Mouse (Mus musculus) E14TG2a.4 (cell line): ENCODE measurements at regions not wholly inside any gene's neighbourhood (a gene's known extent, or its start where the extent isn't known, plus 50 kb on each side); places are given as distances from the start of the nearest gene placed in this dataset.
"Not testable (repeated sequence)": the region's sequence is repeated elsewhere in the genome, so short reads cannot be mapped to it uniquely, and the experiment has no call there.

ENCODE experiments used
- H3K27me3 ChIP-seq: 2 replicates; pipeline ENCODE4 v1.6.1; 2014; ENCODE audit warnings: low read length, control low read depth; ENCODE audit not compliant: insufficient read depth
- H3K36me3 ChIP-seq: 2 replicates; pipeline ENCODE4 v1.6.1; 2014; ENCODE audit warnings: low read length, control low read depth; ENCODE audit not compliant: insufficient read depth
- H3K4me1 ChIP-seq: replicated peaks from 2 replicates; pipeline ENCODE4 v1.6.1; 2014; ENCODE audit warnings: low read depth, low read length, control low read depth
- H3K4me3 ChIP-seq: replicated peaks from 2 replicates; pipeline ENCODE4 v1.5.1; 2014; ENCODE audit warnings: mild to moderate bottlenecking, low read length
- H3K9me3 ChIP-seq: 2 replicates; pipeline ENCODE4 v1.6.1; 2014; ENCODE audit warnings: low read length, control low read depth
- NANOG ChIP-seq: IDR thresholded peaks from 2 replicates; pipeline ENCODE4 v1.6.1; 2014; ENCODE audit warnings: borderline replicate concordance, low read length, mixed read lengths

DNA sequence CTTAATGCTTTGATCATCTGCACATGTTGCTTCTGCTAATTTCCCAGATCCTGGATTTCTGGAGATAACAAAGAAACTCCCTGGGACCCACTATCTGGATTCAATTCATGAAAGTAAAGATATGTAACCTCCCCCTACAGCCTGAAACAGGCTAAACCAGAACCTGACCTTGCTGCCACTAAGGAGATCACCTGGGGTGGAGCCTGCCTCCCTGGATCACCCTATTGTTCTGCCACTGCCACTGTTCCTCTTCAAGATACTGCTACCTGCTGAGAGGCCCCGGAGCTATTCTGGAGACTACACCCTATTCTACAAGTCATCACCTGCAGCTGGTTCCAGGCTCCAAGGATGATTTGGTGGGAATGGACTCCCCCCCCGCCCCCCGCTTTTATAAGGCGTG, 50.9 kb upstream of the Olfr338 start:
- not testable (repeated sequence) for H3K4me1 ChIP-seq, H3K36me3 ChIP-seq, H3K27me3 ChIP-seq, H3K4me3 ChIP-seq
- peaks cover 49% of the 10 kb centered on the region for H3K9me3 ChIP-seq
- TF ChIP-seq NANOG = peak; percentile 25; the same call in 1 of the 2 replicates
